Mouse (Mus musculus) midbrain, embryonic 14.5 days (tissue): ENCODE data around the gene Upk2. TPM values are rescaled to one million over a fixed set of nuclear protein-coding genes. Genes with fewer than 3 reads are reported as not detected.

Experiments
- ATAC-seq: fragments of 200-750 bp; cut with Nextera tagmentation; 2 replicates; pipeline ENCODE4 v1.8.0; 2017; ENCODE audit warnings: moderate number of reproducible peaks, moderate library complexity; ENCODE audit not compliant: low FRiP score, low TSS enrichment
- DNase-seq: peaks from one replicate; pipeline ENCODE4 v3.0.0-alpha.2; 2015
- H3K27ac ChIP-seq: fragments of 300-500 bp; sonication (generic); replicated peaks from 2 replicates; pipeline ENCODE4 v1.5.1; 2014; ENCODE audit warnings: mild to moderate bottlenecking, low read depth, low read length, moderate library complexity
- H3K27me3 ChIP-seq: fragments of 300-500 bp; sonication (generic); 2 replicates; pipeline ENCODE4 v1.6.1; 2014; ENCODE audit warnings: low read length, control low read depth, mixed read lengths; ENCODE audit not compliant: control insufficient read depth, insufficient read depth
- H3K36me3 ChIP-seq: fragments of 300-500 bp; sonication (generic); 2 replicates; pipeline ENCODE4 v1.6.1; 2014; ENCODE audit warnings: low read length, control low read depth; ENCODE audit not compliant: control insufficient read depth, insufficient read depth
- H3K4me1 ChIP-seq: fragments of 300-500 bp; sonication (generic); 2 replicates; pipeline ENCODE4 v1.6.1; 2014; ENCODE audit warnings: mild to moderate bottlenecking, antibody characterized with exemption, low read length, control low read depth; ENCODE audit not compliant: control insufficient read depth, insufficient read depth
- H3K4me2 ChIP-seq: fragments of 300-500 bp; sonication (generic); 2 replicates; pipeline ENCODE4 v1.6.1; 2014; ENCODE audit warnings: mild to moderate bottlenecking, low read length, moderate library complexity
- H3K4me3 ChIP-seq: fragments of 300-500 bp; sonication (generic); replicated peaks from 2 replicates; pipeline ENCODE4 v1.5.1; 2014; ENCODE audit warnings: low read depth, low read length
- H3K9ac ChIP-seq: fragments of 300-500 bp; sonication (generic); replicated peaks from 2 replicates; pipeline ENCODE4 v1.6.1; 2014; ENCODE audit warnings: mild to moderate bottlenecking, low read length, moderate library complexity
- H3K9me3 ChIP-seq: fragments of 300-500 bp; sonication (generic); 2 replicates; pipeline ENCODE4 v1.6.1; 2016; ENCODE audit warnings: low read length, control low read depth, mixed read lengths; ENCODE audit not compliant: control insufficient read depth
- WGBS: fragments of 180-500 bp; shearing (Covaris S2); extraction: QIAGEN DNeasy Blood & Tissue Kit; methylation state at CpG from one replicate; pipeline ENCODE4 v1.1.7; 2014; 5-methylcytosine and 5-hydroxymethylcytosine counted together
- polyA plus RNA-seq: library from polyadenylated mRNA; unstranded; fragments of >200 nt; fragmentation: Nextera tagmentation; extraction: Ambion mirVana; gene quantifications from 2 replicates; pipeline ENCODE4 v1.2.1, GENCODE M21; 2014

The Upk2 gene
- polyA plus RNA-seq, 1 experiment from 2014 or later = not detected

DNA sequence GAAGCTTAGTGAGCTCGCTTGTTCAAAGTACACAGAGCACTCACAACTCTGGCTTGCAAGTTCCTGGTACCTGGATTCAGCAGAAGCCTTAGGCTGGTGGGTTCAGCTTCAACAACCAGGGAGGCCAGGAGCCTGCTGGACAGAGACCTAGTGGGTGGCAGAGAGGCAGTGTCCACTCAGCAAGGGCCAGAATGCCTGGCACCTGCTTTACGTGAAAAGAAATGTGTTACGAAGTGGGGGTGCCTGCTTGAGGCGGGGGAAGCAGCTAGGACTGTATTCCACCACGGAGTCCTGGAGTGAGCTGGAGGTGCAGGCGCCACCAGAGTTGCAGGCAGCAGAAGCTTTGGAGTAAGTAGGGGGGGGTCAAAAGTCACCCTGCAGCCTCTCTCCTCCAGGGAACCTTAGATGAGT, 30.3 kb upstream of the Upk2 start:
- H3K4me3 ChIP-seq = peak overlapping the region; percentile 77
- H3K27ac ChIP-seq = no peak overlapping the region
- no peak for DNase-seq
- 44% methylated on average over 6 of the region's 6 CpGs for WGBS
- peak overlapping the region; percentile 53; the same call in 1 of the 2 replicates for H3K9ac ChIP-seq
- H3K36me3 ChIP-seq = no peaks in the 10 kb centered on the region
- H3K4me2 ChIP-seq = peak overlapping the region; percentile 99
- H3K4me1 ChIP-seq = peaks cover 66% of the 10 kb centered on the region
- H3K9me3 ChIP-seq = no peaks in the 10 kb centered on the region
- H3K27me3 ChIP-seq = no peaks in the 10 kb centered on the region
- no peak for ATAC-seq

DNA sequence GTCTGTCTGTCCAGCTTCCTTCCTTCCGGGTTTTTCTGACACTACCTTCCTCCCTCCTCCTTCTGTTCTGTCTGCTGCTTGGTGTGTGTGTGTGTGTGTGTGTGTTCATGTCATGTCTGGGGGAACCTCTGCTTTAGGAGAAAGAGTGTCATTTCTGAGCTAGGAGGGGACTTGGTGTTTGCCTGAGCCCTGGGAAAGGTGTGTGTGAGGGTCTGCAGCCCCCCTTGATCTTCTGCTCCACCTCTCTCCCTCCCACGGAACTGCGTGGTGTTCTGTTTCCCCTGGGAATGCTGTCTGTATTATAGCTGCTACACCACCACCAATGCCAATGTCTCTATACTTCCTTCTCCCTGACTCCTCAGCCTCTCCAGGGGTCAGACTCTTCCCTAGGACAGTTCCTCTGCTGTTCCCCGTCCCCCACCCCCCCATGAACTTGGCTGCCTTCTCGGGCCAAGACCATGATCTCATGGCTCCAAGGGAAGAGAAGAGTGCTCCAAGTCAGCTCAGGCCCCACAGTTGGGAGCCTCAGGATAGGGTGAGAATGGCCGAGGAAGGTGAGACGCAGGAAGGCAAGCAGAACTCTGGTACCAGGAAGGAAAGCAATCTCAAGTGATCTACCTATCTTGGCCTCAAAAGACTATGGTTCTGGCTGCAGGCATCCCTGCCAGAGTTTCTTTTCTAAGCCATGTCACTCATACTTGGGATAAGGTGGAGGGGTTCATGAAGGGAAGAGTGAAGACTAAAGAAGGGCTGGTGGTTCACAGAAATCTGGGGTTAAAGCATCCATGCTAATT, 29.7 kb upstream of the Upk2 start:
- no peaks in the 10 kb centered on the region for H3K27me3 ChIP-seq
- peaks cover 63% of the 10 kb centered on the region for H3K4me1 ChIP-seq
- WGBS = 40% methylated on average over 7 of the region's 7 CpGs
- no peaks in the 10 kb centered on the region for H3K36me3 ChIP-seq
- peak overlapping the region; percentile 90 for H3K9ac ChIP-seq
- peak overlapping the region; percentile 99 for H3K4me2 ChIP-seq
- ATAC-seq (no peak), DNase-seq (no peak)
- no peak overlapping the region for H3K27ac ChIP-seq
- no peaks in the 10 kb centered on the region for H3K9me3 ChIP-seq
- H3K4me3 ChIP-seq = peak overlapping the region; percentile 77

- Histone ChIP-seq H3K27me3 (no peaks in the 10 kb centered on the region), H3K4me3 (peak overlapping the region; percentile 77), H3K27ac (peak overlapping the region; percentile 97), H3K36me3 (no peaks in the 10 kb centered on the region), H3K9ac (peak overlapping the region; percentile 90), H3K4me1 (peaks cover 54% of the 10 kb centered on the region), H3K4me2 (peak overlapping the region; percentile 99), H3K9me3 (no peaks in the 10 kb centered on the region)
- ATAC-seq = peak; percentile 16; the same call in 1 of the 2 replicates
- WGBS = 0% methylated on average over 12 of the region's 12 CpGs
- DNase-seq = peak; percentile 82
Measured at GRCm38 (mm10) chr9:44483510-44484044, 28.8 kb upstream of the Upk2 start.

GRCm38 (mm10) chr9:44483041-44483509, 28.3 kb upstream of the Upk2 start:
- WGBS = under 1% methylated on average over 37 of the region's 39 CpGs
- no peaks in the 10 kb centered on the region for H3K36me3 ChIP-seq
- H3K9me3 ChIP-seq = no peaks in the 10 kb centered on the region
- H3K9ac ChIP-seq = peak overlapping the region; percentile 90
- peaks cover 49% of the 10 kb centered on the region for H3K4me1 ChIP-seq
- DNase-seq = peak; percentile 51
- no peaks in the 10 kb centered on the region for H3K27me3 ChIP-seq
- H3K4me2 ChIP-seq = peak overlapping the region; percentile 99
- H3K27ac ChIP-seq = peak overlapping the region; percentile 97
- H3K4me3 ChIP-seq = peak overlapping the region; percentile 77
- ATAC-seq = no peak

GRCm38 (mm10) chr9:44482552-44482951, 27.8 kb upstream of the Upk2 start, which contains the start of gene Bcl9l:
Gene Bcl9l (plus strand): TSS chr9:44482825.
- H3K36me3 ChIP-seq = no peaks in the 10 kb centered on the region
- WGBS = under 1% methylated on average over 30 of the region's 31 CpGs
- ATAC-seq (peak; percentile 70), DNase-seq (peak; percentile 96)
- peak within 1 kb of the TSS; percentile 99 for H3K4me2 ChIP-seq
- no peaks in the 10 kb centered on the region for H3K27me3 ChIP-seq
- H3K4me1 ChIP-seq = peaks cover 45% of the 10 kb centered on the region
- peak within 1 kb of the TSS; percentile 77 for H3K4me3 ChIP-seq
- H3K9ac ChIP-seq = peak within 1 kb of the TSS; percentile 90
- no peaks in the 10 kb centered on the region for H3K9me3 ChIP-seq
- H3K27ac ChIP-seq = peak within 1 kb of the TSS; percentile 97

DNA sequence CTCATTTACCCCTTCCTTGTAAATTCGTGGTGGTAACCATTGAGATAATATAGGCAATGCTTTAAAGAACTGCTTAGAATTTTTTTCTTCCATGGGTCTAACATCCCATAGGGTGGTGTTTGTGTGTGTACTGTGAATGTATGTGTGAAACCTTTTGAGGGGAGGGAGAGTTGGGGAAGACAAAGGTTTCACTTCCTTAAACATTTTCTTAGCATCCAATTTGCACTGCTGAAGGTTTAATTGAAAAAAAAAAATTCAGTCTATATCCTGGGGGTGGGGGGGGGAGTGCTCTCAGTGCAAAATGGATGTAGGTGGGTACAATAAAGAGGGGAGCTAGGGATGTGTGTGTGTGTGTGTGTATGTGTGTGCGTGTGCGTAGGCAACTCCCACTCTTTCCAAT, 27.3 kb upstream of the Upk2 start:
- no peaks in the 10 kb centered on the region for H3K9me3 ChIP-seq
- no peaks in the 10 kb centered on the region for H3K27me3 ChIP-seq
- DNase-seq = no peak
- H3K36me3 ChIP-seq = no peaks in the 10 kb centered on the region
- ATAC-seq = no peak
- H3K4me2 ChIP-seq = peak overlapping the region; percentile 99
- H3K4me3 ChIP-seq = peak overlapping the region; percentile 77
- H3K4me1 ChIP-seq = peaks cover 44% of the 10 kb centered on the region
- no peak overlapping the region; the same call in 1 of the 2 replicates for H3K9ac ChIP-seq
- 7% methylated on average over 3 of the region's 3 CpGs for WGBS
- peak overlapping the region; percentile 97 for H3K27ac ChIP-seq

- H3K36me3 ChIP-seq = no peaks in the 10 kb centered on the region
- WGBS = under 1% methylated on average over 26 of the region's 26 CpGs
- H3K27me3 ChIP-seq = no peaks in the 10 kb centered on the region
- peaks cover 22% of the 10 kb centered on the region for H3K4me1 ChIP-seq
- DNase-seq (peak; percentile 93), ATAC-seq (peak; percentile 55)
- peak overlapping the region; percentile 77 for H3K9ac ChIP-seq
- H3K27ac ChIP-seq = peak overlapping the region; percentile 97
- H3K9me3 ChIP-seq = no peaks in the 10 kb centered on the region
- peak overlapping the region; percentile 81 for H3K4me3 ChIP-seq
- H3K4me2 ChIP-seq = peak overlapping the region; percentile 72
Measured at GRCm38 (mm10) chr9:44479628-44480428, 25.1 kb upstream of the Upk2 start.

- H3K9me3 ChIP-seq = no peaks in the 10 kb centered on the region
- H3K36me3 ChIP-seq = no peaks in the 10 kb centered on the region
- peaks cover 14% of the 10 kb centered on the region for H3K4me1 ChIP-seq
- H3K9ac ChIP-seq = peak overlapping the region; percentile 77
- no peaks in the 10 kb centered on the region for H3K27me3 ChIP-seq
- under 1% methylated on average over 29 of the region's 29 CpGs for WGBS
- H3K4me2 ChIP-seq = peak overlapping the region; percentile 72
- DNase-seq (peak; percentile 91), ATAC-seq (peak; percentile 63)
- H3K4me3 ChIP-seq = peak overlapping the region; percentile 81
- H3K27ac ChIP-seq = peak overlapping the region; percentile 97
Measured at GRCm38 (mm10) chr9:44478959-44479605, 24.3 kb upstream of the Upk2 start.
